Mouse (Mus musculus): ENCODE measurements around the gene Adat3.

Gene Adat3

DNA sequence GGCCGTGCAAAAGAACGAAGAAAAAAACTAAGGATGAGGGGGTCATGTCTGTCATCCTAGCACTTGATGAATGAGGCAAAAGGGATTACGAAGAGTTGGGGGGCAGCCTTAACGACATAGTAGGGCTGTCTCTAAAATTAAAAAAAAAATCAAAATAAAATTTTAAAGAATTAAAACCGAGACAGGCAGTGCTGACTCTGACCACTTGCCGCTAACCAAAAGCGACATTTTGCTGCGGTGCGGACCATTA lies 18.9 kb downstream of the Adat3 start:
- H3K36me3 ChIP-seq (ENCODE audit: insufficient read depth, low read length), result peaks cover 32% of the 10 kb centered on the region
- H3K9me3 ChIP-seq (ENCODE audit: low read length), result no peaks in the 10 kb centered on the region
- no peaks in the 10 kb centered on the region for H3K27me3 ChIP-seq (ENCODE audit: insufficient read depth, low read length)
- TF ChIP-seq POU5F1 (IDR thresholded peaks at IDR 0.05; ENCODE audit: borderline replicate concordance, low read length) (no peak), CTCF (conservative IDR thresholded peaks at IDR 0.05; ENCODE audit: low read length) (no peak), NANOG (IDR thresholded peaks at IDR 0.05; ENCODE audit: borderline replicate concordance, low read length) (no peak)
- peaks cover 72% of the 10 kb centered on the region for H3K4me1 ChIP-seq (replicated peaks; ENCODE audit: low read depth, low read length)
- peak overlapping the region; percentile 95 for H3K4me3 ChIP-seq (replicated peaks; ENCODE audit: low read length)

DNA sequence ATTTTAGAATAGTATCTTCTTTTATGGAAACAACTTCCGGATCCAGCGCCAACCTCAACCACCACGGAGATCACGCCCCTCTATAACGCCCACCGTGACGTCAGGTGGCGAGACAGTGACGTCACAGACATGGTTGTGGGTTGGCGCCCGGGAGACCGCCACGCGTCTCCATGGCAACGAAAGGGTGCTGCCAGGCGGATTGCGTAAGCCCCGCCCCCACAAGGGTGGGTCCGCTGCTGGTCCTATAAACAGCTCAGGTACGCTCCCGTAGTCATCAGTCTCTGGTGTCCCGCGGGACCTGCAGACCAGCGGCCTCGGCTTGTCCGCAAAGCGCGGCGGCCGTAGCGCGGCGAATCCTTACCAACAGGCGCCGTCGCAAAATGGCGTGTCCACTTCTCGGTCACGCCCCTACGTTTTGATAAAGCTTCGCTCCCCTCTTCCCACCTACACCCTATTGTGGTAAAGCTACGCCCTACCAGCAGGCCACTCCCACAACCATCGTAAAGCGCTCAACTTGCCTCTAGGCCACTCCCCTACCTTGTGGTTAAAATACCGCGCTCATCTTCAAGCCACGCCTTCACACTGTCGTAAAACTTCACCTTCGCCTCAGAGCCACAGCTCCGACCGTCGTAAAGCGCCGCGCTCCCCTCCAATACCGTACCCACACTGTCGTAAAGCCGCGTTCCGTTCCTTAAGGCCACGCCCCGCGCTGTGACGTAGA lies 19.4 kb downstream of the Adat3 start:
- TF ChIP-seq NANOG (IDR thresholded peaks at IDR 0.05; ENCODE audit: borderline replicate concordance, low read length) (no peak), POU5F1 (IDR thresholded peaks at IDR 0.05; ENCODE audit: borderline replicate concordance, low read length) (no peak), CTCF (conservative IDR thresholded peaks at IDR 0.05; ENCODE audit: low read length) (no peak)
- peaks cover 74% of the 10 kb centered on the region for H3K4me1 ChIP-seq (replicated peaks; ENCODE audit: low read depth, low read length)
- no peaks in the 10 kb centered on the region for H3K9me3 ChIP-seq (ENCODE audit: low read length)
- H3K4me3 ChIP-seq (replicated peaks; ENCODE audit: low read length), result peak overlapping the region; percentile 95
- H3K27me3 ChIP-seq (ENCODE audit: insufficient read depth, low read length), result no peaks in the 10 kb centered on the region
- H3K36me3 ChIP-seq (ENCODE audit: insufficient read depth, low read length), result peaks cover 33% of the 10 kb centered on the region

DNA sequence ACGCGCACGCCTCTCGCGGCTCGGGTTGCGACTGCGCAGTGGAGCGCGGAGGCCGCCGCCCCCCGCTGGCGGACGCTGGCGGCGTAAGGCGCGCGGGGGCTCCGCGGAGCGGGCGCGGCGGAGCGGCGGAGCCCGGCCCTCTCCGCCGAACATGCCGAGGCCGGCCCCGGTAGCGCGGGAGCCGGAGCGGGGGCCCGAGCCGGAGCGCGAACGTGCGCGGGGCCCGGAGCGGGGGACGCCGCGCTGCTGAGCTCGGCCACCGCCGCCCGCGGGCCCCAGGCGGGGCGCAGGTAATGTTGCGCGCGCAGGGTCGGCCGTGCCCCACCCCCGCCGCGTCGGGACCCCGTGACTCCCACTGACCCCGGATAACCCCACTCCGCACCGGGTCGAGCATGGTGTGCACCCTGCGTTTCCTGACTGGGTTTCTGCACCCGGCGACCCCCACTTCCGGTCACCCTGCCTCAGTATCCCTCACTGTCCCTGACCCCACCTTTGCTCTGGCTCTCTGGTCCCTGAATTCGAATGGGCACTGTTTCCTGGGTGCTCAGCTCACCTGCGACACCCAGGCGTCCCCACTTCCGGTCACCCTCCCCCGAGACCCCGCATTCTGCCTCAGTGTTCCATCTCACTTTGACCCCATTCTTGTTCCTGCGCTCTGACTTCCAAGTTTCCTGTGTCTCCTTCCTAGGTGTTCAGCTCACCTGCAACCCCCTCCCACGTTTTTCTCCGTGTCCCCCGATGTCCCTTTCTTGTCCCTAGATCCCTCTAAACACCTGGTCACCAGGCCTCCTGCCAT lies 20.2 kb downstream of the Adat3 start, which contains the start of gene Csnk1g2:
Gene Csnk1g2, plus strand, starts transcription at position 178 of the 796 bp plus-strand sequence.
- peak within 1 kb of the TSS; percentile 95 for H3K4me3 ChIP-seq (replicated peaks; ENCODE audit: low read length)
- H3K4me1 ChIP-seq (replicated peaks; ENCODE audit: low read depth, low read length), result peaks cover 78% of the 10 kb centered on the region
- no peaks in the 10 kb centered on the region for H3K27me3 ChIP-seq (ENCODE audit: insufficient read depth, low read length)
- no peaks in the 10 kb centered on the region for H3K9me3 ChIP-seq (ENCODE audit: low read length)
- TF ChIP-seq POU5F1 (IDR thresholded peaks at IDR 0.05; ENCODE audit: borderline replicate concordance, low read length) (no peak), CTCF (conservative IDR thresholded peaks at IDR 0.05; ENCODE audit: low read length) (no peak), NANOG (IDR thresholded peaks at IDR 0.05; ENCODE audit: borderline replicate concordance, low read length) (no peak)
- H3K36me3 ChIP-seq (ENCODE audit: insufficient read depth, low read length), result peaks cover 39% of the 10 kb centered on the region

DNA sequence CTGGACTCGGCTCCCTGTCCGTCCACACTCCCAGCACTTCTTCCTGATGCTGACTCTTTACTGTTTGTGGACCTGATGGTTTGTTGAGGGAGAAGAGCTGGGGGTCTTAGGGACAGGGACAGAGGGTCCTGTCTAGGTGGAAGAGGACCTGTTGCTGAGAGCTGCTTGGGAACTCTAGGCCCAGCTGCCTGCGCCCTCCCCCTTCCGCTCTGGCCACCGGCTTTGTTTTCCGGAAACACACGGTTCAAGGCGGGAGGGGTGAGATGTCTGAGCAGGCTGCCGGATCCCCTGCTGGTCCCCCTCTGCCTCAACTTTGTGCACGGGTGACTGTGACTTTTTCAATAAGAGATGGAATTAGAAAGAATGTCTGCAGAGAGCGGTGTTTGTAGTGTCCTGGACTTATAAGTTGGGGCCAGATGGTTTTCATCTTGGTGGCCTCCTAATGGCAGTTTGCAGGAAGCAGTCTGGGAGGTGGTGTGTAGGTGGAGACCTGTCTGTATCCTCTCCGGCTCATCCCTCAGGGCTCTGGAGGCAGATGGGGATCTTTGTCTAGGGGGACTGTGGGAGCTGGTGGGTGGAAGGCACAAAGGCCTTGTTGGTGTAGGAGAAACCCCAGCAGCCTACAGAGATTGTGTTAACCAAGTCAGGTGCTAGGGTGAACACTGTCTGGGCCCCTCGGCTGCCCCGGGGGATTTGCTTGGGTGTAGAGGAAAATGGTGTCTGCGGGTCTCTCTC lies 20.9 kb downstream of the Adat3 start:
- TF ChIP-seq NANOG (IDR thresholded peaks at IDR 0.05; ENCODE audit: borderline replicate concordance, low read length) (no peak), CTCF (conservative IDR thresholded peaks at IDR 0.05; ENCODE audit: low read length) (no peak), POU5F1 (IDR thresholded peaks at IDR 0.05; ENCODE audit: borderline replicate concordance, low read length) (no peak)
- no peaks in the 10 kb centered on the region for H3K9me3 ChIP-seq (ENCODE audit: low read length)

DNA sequence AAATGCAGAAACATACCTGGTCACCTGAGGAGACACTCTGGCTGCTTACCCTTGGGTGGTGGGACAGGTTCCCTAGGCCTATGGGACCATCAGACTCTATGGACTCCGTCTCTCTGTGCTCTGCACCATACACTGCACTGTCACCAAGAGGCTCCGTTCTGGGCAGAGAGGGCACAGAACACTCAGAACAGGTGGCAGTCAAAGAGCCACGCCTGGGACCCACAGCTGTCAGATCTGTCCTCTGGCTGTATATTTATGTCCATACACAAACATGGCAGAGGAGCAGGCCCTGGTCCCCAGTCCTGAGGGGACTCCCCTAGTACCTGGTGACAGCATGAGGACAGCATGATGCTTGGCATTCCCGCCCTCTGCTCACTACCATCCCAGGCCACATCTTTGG lies 23.1 kb downstream of the Adat3 start:
- Histone ChIP-seq H3K36me3 (ENCODE audit: insufficient read depth, low read length) (peaks cover 68% of the 10 kb centered on the region), H3K4me1 (replicated peaks; ENCODE audit: low read depth, low read length) (peaks cover 85% of the 10 kb centered on the region), H3K4me3 (replicated peaks; ENCODE audit: low read length) (no peak overlapping the region), H3K9me3 (ENCODE audit: low read length) (no peaks in the 10 kb centered on the region), H3K27me3 (ENCODE audit: insufficient read depth, low read length) (no peaks in the 10 kb centered on the region)
- TF ChIP-seq NANOG (IDR thresholded peaks at IDR 0.05; ENCODE audit: borderline replicate concordance, low read length) (no peak), POU5F1 (IDR thresholded peaks at IDR 0.05; ENCODE audit: borderline replicate concordance, low read length) (no peak), CTCF (conservative IDR thresholded peaks at IDR 0.05; ENCODE audit: low read length) (no peak)

More for the DNA sequence above, 20.9 kb downstream of the Adat3 start:
- Histone ChIP-seq H3K4me1 (replicated peaks; ENCODE audit: low read depth, low read length) (peaks cover 80% of the 10 kb centered on the region), H3K36me3 (ENCODE audit: insufficient read depth, low read length) (peaks cover 46% of the 10 kb centered on the region), H3K4me3 (replicated peaks; ENCODE audit: low read length) (peak overlapping the region; percentile 95), H3K27me3 (ENCODE audit: insufficient read depth, low read length) (no peaks in the 10 kb centered on the region)

DNA sequence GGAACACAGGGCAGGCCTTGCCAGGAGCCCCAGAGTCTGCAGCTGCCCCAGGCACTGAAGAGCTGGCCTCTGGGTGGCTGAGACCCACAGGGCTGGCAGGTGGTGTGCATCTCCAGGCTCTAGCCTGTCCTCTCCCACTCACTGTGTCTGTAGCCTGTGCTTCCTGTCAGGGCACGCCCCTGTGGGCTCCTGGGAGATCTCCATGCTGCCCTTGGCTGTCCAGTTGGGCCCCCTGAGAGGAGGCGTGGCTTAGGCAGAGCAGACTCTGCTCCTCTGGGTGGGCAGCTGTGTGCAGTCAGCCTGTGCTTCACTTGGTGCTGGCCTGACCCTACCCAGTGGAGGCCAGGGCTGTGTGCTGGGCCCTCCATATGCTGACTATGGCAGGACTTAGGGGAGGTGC lies 25.0 kb downstream of the Adat3 start:
- no peaks in the 10 kb centered on the region for H3K27me3 ChIP-seq (ENCODE audit: insufficient read depth, low read length)
- peaks cover 87% of the 10 kb centered on the region for H3K36me3 ChIP-seq (ENCODE audit: insufficient read depth, low read length)
- TF ChIP-seq CTCF (conservative IDR thresholded peaks at IDR 0.05; ENCODE audit: low read length) (no peak), POU5F1 (IDR thresholded peaks at IDR 0.05; ENCODE audit: borderline replicate concordance, low read length) (no peak), NANOG (IDR thresholded peaks at IDR 0.05; ENCODE audit: borderline replicate concordance, low read length) (no peak)
- H3K4me1 ChIP-seq (replicated peaks; ENCODE audit: low read depth, low read length), result peaks cover 93% of the 10 kb centered on the region
- no peak overlapping the region for H3K4me3 ChIP-seq (replicated peaks; ENCODE audit: low read length)
- no peaks in the 10 kb centered on the region for H3K9me3 ChIP-seq (ENCODE audit: low read length)

DNA sequence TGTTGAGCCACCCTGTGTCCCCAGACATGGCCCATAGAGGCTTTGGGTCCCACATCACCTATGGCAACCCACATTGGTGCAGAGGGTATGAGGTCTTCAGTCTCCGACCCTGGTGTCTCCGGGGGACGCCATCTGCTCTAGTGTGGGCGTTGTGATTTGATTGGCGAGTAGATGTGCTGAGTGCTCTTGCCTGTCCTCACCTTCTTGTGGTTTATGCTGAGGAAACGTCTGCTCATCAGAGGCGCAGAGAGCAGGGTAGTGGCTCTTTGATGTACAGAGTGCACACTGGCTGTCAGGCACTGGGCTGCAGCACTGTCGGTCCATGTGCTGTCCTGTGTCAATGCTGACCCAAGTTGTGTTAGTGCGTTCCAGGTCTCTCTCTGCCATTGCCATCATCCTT lies 26.2 kb downstream of the Adat3 start:
- Histone ChIP-seq H3K4me1 (replicated peaks; ENCODE audit: low read depth, low read length) (peaks cover 88% of the 10 kb centered on the region), H3K36me3 (ENCODE audit: insufficient read depth, low read length) (peaks cover 97% of the 10 kb centered on the region), H3K4me3 (replicated peaks; ENCODE audit: low read length) (no peak overlapping the region), H3K27me3 (ENCODE audit: insufficient read depth, low read length) (no peaks in the 10 kb centered on the region), H3K9me3 (ENCODE audit: low read length) (no peaks in the 10 kb centered on the region)
- TF ChIP-seq CTCF (conservative IDR thresholded peaks at IDR 0.05; ENCODE audit: low read length), result no peak
- no peak for TF ChIP-seq NANOG (IDR thresholded peaks at IDR 0.05; ENCODE audit: borderline replicate concordance, low read length)
- TF ChIP-seq POU5F1 (IDR thresholded peaks at IDR 0.05; ENCODE audit: borderline replicate concordance, low read length), result no peak

DNA sequence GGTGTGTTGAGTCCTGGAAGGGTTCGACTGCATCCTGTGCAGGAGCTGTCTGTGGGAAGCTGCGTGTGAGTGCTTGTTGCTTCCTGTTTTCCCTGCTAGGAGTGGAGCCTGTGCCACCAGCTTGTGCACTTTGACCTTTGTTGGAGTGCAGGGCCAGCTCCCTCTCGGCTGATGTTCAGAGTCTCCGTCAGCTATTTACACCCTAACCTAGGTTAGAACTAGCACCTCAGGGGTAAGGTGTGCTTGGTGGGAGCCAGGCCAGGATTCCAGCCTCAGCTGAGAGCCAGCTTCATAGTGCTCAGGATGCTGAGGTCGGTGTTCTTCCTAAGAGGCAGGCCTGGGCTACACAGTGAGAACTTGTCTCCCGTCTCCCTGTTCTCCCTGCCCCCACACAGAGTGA lies 32.7 kb downstream of the Adat3 start:
- no peak for TF ChIP-seq CTCF (conservative IDR thresholded peaks at IDR 0.05; ENCODE audit: low read length)
- TF ChIP-seq NANOG (IDR thresholded peaks at IDR 0.05; ENCODE audit: borderline replicate concordance, low read length), result no peak
- no peak for TF ChIP-seq POU5F1 (IDR thresholded peaks at IDR 0.05; ENCODE audit: borderline replicate concordance, low read length)
- Histone ChIP-seq H3K4me3 (replicated peaks; ENCODE audit: low read length) (no peak overlapping the region), H3K4me1 (replicated peaks; ENCODE audit: low read depth, low read length) (peaks cover 88% of the 10 kb centered on the region), H3K9me3 (ENCODE audit: low read length) (no peaks in the 10 kb centered on the region), H3K27me3 (ENCODE audit: insufficient read depth, low read length) (no peaks in the 10 kb centered on the region), H3K36me3 (ENCODE audit: insufficient read depth, low read length) (peaks cover 98% of the 10 kb centered on the region)

Data from E14TG2a.4 (cell line).